Mouse (Mus musculus): ENCODE data around the gene Cdip1.

DNA sequence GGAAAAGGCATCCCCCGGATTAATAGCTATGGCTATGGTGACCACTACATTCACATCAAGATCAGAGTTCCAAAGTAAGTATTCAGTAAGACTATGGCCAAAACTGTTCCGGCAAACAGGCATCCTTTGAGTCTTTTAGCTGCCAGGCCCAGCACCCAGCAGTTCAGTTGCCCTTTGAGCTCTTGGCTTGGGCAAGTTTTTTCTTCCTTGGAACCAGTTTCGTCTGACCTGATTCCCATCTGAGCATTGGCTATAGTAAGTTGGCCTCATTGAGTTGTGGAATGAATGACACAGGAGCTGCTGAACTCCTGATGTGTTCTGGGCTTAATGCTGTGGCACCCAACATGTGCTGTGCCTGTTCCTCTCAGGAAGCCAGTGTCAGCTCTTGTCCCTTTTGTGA is 88.9 kb downstream of the Cdip1 start:
- TF ChIP-seq CTCF (IDR thresholded peaks at IDR 0.05; ENCODE audit: low read depth) (no peak), EP300 (optimal IDR thresholded peaks at IDR 0.05) (no peak)

All from stomach, postnatal 0 days (tissue).